Mouse (Mus musculus): Measurements from ENCODE around the gene Ugt1a2.

DNA sequence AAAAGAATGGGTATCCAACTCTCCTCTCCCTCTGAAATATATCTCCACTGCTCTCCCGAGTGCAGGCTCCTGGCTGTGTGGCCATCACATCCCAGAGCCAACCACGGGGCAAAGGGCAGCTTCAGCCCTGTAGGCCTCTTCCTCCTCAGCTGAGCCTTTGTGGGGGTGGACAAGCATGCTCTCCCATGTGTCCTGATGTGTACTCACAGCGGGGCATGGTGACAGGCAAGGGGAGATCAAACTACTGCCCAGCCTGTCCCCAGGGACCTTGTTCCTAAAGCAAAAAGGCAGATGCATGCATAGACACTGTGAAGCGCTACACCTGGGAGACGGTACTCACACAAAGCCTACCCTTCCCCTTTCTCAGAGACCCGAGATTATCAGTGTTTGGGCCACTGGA, 59.7 kb downstream of the Ugt1a2 start:
- TF ChIP-seq POLR2A (IDR thresholded peaks at IDR 0.05; ENCODE audit: insufficient read depth, low read depth, low read length) = no peak
- TF ChIP-seq CTCF (IDR thresholded peaks at IDR 0.05; ENCODE audit: insufficient read depth, low read depth, low read length) = no peak
